Mouse (Mus musculus): ENCODE results near the gene Glyatl3.

GRCm38 (mm10) chr17:40877741-40878140 is 36.4 kb downstream of the Glyatl3 start:
- TF ChIP-seq POLR2A (IDR thresholded peaks at IDR 0.05; ENCODE audit: insufficient read depth, low read length) = no peak
- TF ChIP-seq CTCF (IDR thresholded peaks at IDR 0.05; ENCODE audit: low read depth, low read length) = no peak

Measured in ES-Bruce4 (cell line).